Mouse (Mus musculus) stomach, postnatal 0 days (tissue): ENCODE results near the gene Sipa1l2. TPM values are rescaled to one million over a fixed set of nuclear protein-coding genes. Genes with fewer than 3 reads are reported as not detected.

Experiments
- ATAC-seq: fragments of 200-750 bp; cut with Nextera tagmentation; 2 replicates; pipeline ENCODE4 v1.8.0; 2017; ENCODE audit not compliant: low FRiP score, low TSS enrichment
- DNase-seq: peaks from one replicate; pipeline ENCODE4 v3.0.0-alpha.2; 2016; ENCODE audit warnings: low spot score
- H3K27ac ChIP-seq: fragments of 300-500 bp; sonication (generic); replicated peaks from 2 replicates; pipeline ENCODE4 v1.5.1; 2014; ENCODE audit warnings: mild to moderate bottlenecking, control low read depth
- H3K27me3 ChIP-seq: fragments of 300-500 bp; sonication (generic); 2 replicates; pipeline ENCODE4 v1.6.1; 2014; ENCODE audit warnings: low read length; ENCODE audit not compliant: control insufficient read depth, insufficient read depth
- H3K36me3 ChIP-seq: fragments of 300-500 bp; sonication (generic); 2 replicates; pipeline ENCODE4 v1.6.1; 2014; ENCODE audit warnings: low read length, mixed read lengths; ENCODE audit not compliant: control insufficient read depth, insufficient read depth
- H3K4me1 ChIP-seq: fragments of 300-500 bp; sonication (generic); replicated peaks from 2 replicates; pipeline ENCODE4 v1.6.1; 2014; ENCODE audit warnings: antibody characterized with exemption; ENCODE audit not compliant: control insufficient read depth, insufficient read depth
- H3K4me2 ChIP-seq: fragments of 300-500 bp; sonication (generic); replicated peaks from 2 replicates; pipeline ENCODE4 v1.6.1; 2014; ENCODE audit warnings: low read depth, mild to moderate bottlenecking, control low read depth, moderate library complexity
- H3K4me3 ChIP-seq: fragments of 300-500 bp; sonication (generic); 2 replicates; pipeline ENCODE4 v1.5.1; 2014; ENCODE audit warnings: low read depth, low read length, control low read depth
- H3K9ac ChIP-seq: fragments of 300-500 bp; sonication (generic); 2 replicates; pipeline ENCODE4 v1.6.1; 2014; ENCODE audit warnings: mild to moderate bottlenecking, low read length, control low read depth, mixed read lengths
- H3K9me3 ChIP-seq: fragments of 300-500 bp; sonication (generic); 2 replicates; pipeline ENCODE4 v1.6.1; 2016; ENCODE audit warnings: low read length; ENCODE audit not compliant: control insufficient read depth
- CTCF ChIP-seq: IDR thresholded peaks from 2 replicates; pipeline ENCODE4 v1.5.1; 2016; ENCODE audit warnings: antibody characterized with exemption, low read depth, mild to moderate bottlenecking, moderate library complexity
- EP300 ChIP-seq: optimal IDR thresholded peaks from 2 replicates; pipeline ENCODE3; 2016; ENCODE audit warnings: antibody characterized with exemption
- WGBS: fragments of 180-500 bp; shearing (Covaris S2); extraction: QIAGEN DNeasy Blood & Tissue Kit; methylation state at CpG from one replicate; pipeline ENCODE4 v1.1.7; 2014; 5-methylcytosine and 5-hydroxymethylcytosine counted together
- polyA plus RNA-seq: library from polyadenylated mRNA; unstranded; fragments of >200 nt; fragmentation: Nextera tagmentation; extraction: Ambion mirVana; gene quantifications from 2 replicates; pipeline ENCODE4 v1.2.1, GENCODE M21; 2015

The Sipa1l2 gene
- polyA plus RNA-seq, 1 experiment from 2014 or later, result 3.1 TPM

GRCm38 (mm10) chr8:125503808-125504207 is 65.8 kb downstream of the Sipa1l2 start:
- H3K9ac ChIP-seq, result no peak overlapping the region
- H3K4me1 ChIP-seq, result no peaks in the 10 kb centered on the region
- no peak overlapping the region for H3K4me2 ChIP-seq
- ATAC-seq (no peak), DNase-seq (no peak)
- no peaks in the 10 kb centered on the region for H3K27me3 ChIP-seq
- no peaks in the 10 kb centered on the region for H3K9me3 ChIP-seq
- H3K4me3 ChIP-seq, result no peak overlapping the region
- 85% methylated on average over 8 of the region's 8 CpGs for WGBS
- H3K36me3 ChIP-seq, result no peaks in the 10 kb centered on the region
- H3K27ac ChIP-seq, result no peak overlapping the region
- TF ChIP-seq CTCF, result no peak
- no peak for TF ChIP-seq EP300

GRCm38 (mm10) chr8:125502828-125503227 is 66.8 kb downstream of the Sipa1l2 start:
- H3K4me2 ChIP-seq, result no peak overlapping the region
- no peak overlapping the region for H3K4me3 ChIP-seq
- H3K27me3 ChIP-seq, result no peaks in the 10 kb centered on the region
- no peak for DNase-seq
- H3K9me3 ChIP-seq, result no peaks in the 10 kb centered on the region
- no peak overlapping the region for H3K27ac ChIP-seq
- no peak for ATAC-seq
- H3K4me1 ChIP-seq, result no peaks in the 10 kb centered on the region
- TF ChIP-seq CTCF (no peak), EP300 (no peak)
- H3K36me3 ChIP-seq, result no peaks in the 10 kb centered on the region
- 86% methylated on average over 3 of the region's 3 CpGs for WGBS
- H3K9ac ChIP-seq, result no peak overlapping the region

- Histone ChIP-seq H3K4me3 (no peak overlapping the region), H3K27ac (no peak overlapping the region), H3K9me3 (no peaks in the 10 kb centered on the region), H3K9ac (no peak overlapping the region), H3K27me3 (no peaks in the 10 kb centered on the region), H3K4me2 (no peak overlapping the region), H3K36me3 (no peaks in the 10 kb centered on the region), H3K4me1 (no peaks in the 10 kb centered on the region)
- no peak for TF ChIP-seq CTCF
- no peak for TF ChIP-seq EP300
- WGBS, result 75% methylated on average over 5 of the region's 5 CpGs
- no peak for ATAC-seq
- no peak for DNase-seq
Measured at GRCm38 (mm10) chr8:125500005-125500404, 69.6 kb downstream of the Sipa1l2 start.

- no peak overlapping the region for H3K9ac ChIP-seq
- TF ChIP-seq EP300, result no peak
- DNase-seq (no peak), ATAC-seq (no peak)
- H3K4me1 ChIP-seq, result no peaks in the 10 kb centered on the region
- no peak overlapping the region for H3K4me2 ChIP-seq
- no peaks in the 10 kb centered on the region for H3K9me3 ChIP-seq
- WGBS, result 61% methylated on average over 10 of the region's 10 CpGs
- H3K27ac ChIP-seq, result no peak overlapping the region
- H3K4me3 ChIP-seq, result no peak overlapping the region
- no peaks in the 10 kb centered on the region for H3K27me3 ChIP-seq
- no peaks in the 10 kb centered on the region for H3K36me3 ChIP-seq
Measured at GRCm38 (mm10) chr8:125498508-125498907, 71.1 kb downstream of the Sipa1l2 start.

- Histone ChIP-seq H3K36me3 (0 out of 2 replicates have a peak, but pooled peaks cover 5% of the 10 kb centered on the region), H3K4me3 (no peak overlapping the region), H3K4me2 (no peak overlapping the region), H3K27me3 (no peaks in the 10 kb centered on the region), H3K4me1 (no peaks in the 10 kb centered on the region), H3K27ac (no peak overlapping the region), H3K9me3 (no peaks in the 10 kb centered on the region), H3K9ac (no peak overlapping the region)
- no peak for ATAC-seq
- 84% methylated on average over 2 of the region's 2 CpGs for WGBS
- TF ChIP-seq CTCF (no peak), EP300 (no peak)
- DNase-seq, result no peak
Measured at GRCm38 (mm10) chr8:125495545-125495944, 74.1 kb downstream of the Sipa1l2 start.

GRCm38 (mm10) chr8:125493254-125493815 is 76.3 kb downstream of the Sipa1l2 start:
- no peak overlapping the region for H3K4me2 ChIP-seq
- TF ChIP-seq CTCF, result no peak
- no peak for TF ChIP-seq EP300
- no peak overlapping the region for H3K9ac ChIP-seq
- DNase-seq, result no peak
- no peak overlapping the region for H3K27ac ChIP-seq
- H3K4me3 ChIP-seq, result no peak overlapping the region
- WGBS, result 41% methylated on average over 6 of the region's 6 CpGs
- no peaks in the 10 kb centered on the region for H3K9me3 ChIP-seq
- no peaks in the 10 kb centered on the region for H3K4me1 ChIP-seq
- ATAC-seq, result no peak
- H3K36me3 ChIP-seq, result 0 out of 2 replicates have a peak, but pooled peaks cover 6% of the 10 kb centered on the region
- H3K27me3 ChIP-seq, result no peaks in the 10 kb centered on the region
